Mouse (Mus musculus): Measurements from ENCODE around the gene Olfr195. TPM values are rescaled to one million over a fixed set of nuclear protein-coding genes. Genes with fewer than 3 reads are reported as not detected.
"Not testable (repeated sequence)": the region's sequence is repeated elsewhere in the genome, so short reads cannot be mapped to it uniquely, and the experiment has no call there.

Olfr195 gene
- polyA plus RNA-seq (2015; fragmentation: Nextera tagmentation; extraction: Ambion mirVana) = not detected in 2 replicates

DNA sequence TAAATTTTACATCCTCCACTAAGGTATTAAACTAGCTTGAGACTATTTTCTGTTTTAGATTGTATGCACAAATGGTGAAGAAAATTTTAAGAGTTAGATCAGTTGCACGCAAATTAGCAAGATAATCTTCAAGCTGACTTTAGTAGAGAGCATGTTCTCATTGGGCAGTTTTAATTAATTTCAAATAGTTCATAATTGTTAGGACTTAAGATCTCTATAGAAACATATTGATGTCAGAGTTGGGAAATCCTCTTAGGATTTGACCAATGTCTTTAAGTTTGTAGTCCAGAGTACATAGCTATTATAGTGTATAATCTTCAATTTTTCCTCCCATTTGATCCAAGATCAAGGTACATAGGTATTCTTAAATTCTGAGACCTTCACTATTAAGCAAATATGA lies at the start of gene Olfr195:
Olfr195 (plus strand) TSS at position 301 of the 400 bp plus-strand sequence.
- no peak for ATAC-seq (ENCODE audit: low FRiP score)
- H3K27me3 ChIP-seq = no peaks in the 10 kb centered on the region
- H3K4me3 ChIP-seq = no peak within 1 kb of the TSS
- H3K9ac ChIP-seq = no peak within 1 kb of the TSS
- no peak within 1 kb of the TSS for H3K4me2 ChIP-seq
- H3K9me3 ChIP-seq = no peaks in the 10 kb centered on the region
- WGBS = 89% methylated on average over 1 of the region's 1 CpGs
- H3K36me3 ChIP-seq = no peaks in the 10 kb centered on the region
- H3K27ac ChIP-seq = no peak within 1 kb of the TSS
- H3K4me1 ChIP-seq (replicated peaks) = no peaks in the 10 kb centered on the region

GRCm38 (mm10) chr16:59105312-59105711 lies 41.5 kb upstream of the Olfr195 start:
- Histone ChIP-seq H3K4me2 (no peak overlapping the region), H3K9me3 (no peaks in the 10 kb centered on the region), H3K27me3 (no peaks in the 10 kb centered on the region), H3K4me3 (no peak overlapping the region), H3K27ac (no peak overlapping the region), H3K36me3 (no peaks in the 10 kb centered on the region), H3K4me1 (replicated peaks) (no peaks in the 10 kb centered on the region), H3K9ac (no peak overlapping the region)
- WGBS = 86% methylated on average over 2 of the region's 2 CpGs
- ATAC-seq (ENCODE audit: low FRiP score) = no peak

GRCm38 (mm10) chr16:59108522-59108921 lies 38.3 kb upstream of the Olfr195 start:
- not testable (repeated sequence) for H3K4me3 ChIP-seq; H3K27me3 ChIP-seq; H3K4me1 ChIP-seq (replicated peaks); H3K4me2 ChIP-seq; ATAC-seq (ENCODE audit: low FRiP score); H3K36me3 ChIP-seq; H3K9me3 ChIP-seq; H3K27ac ChIP-seq; H3K9ac ChIP-seq
- WGBS = 70% methylated on average over 5 of the region's 5 CpGs

DNA sequence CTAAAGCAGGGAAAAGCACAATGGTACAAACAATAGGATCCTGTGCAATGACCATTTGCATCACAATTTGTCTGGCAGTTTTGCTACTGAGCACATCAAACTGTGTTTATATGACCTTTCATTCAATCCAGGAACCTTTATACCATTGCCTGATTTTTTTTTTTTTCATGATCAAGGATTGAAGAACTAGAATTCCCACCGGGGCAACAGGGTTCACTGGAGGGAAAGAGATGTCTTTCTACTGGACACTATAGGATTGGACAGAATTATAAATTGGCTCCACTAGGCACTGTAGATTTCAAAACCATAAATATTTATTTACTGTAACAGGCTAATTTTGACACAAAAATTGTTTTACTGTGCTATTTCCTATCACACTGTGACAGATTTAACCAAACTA lies 35.1 kb upstream of the Olfr195 start, which contains the start of gene Olfr193:
Olfr193 (minus strand) TSS at position 101 of the 400 bp plus-strand sequence.
- no peak within 1 kb of the TSS for H3K27ac ChIP-seq
- no peak within 1 kb of the TSS for H3K9ac ChIP-seq
- no peak within 1 kb of the TSS for H3K4me3 ChIP-seq
- ATAC-seq (ENCODE audit: low FRiP score) = no peak
- no peaks in the 10 kb centered on the region for H3K4me1 ChIP-seq (replicated peaks)
- H3K9me3 ChIP-seq = no peaks in the 10 kb centered on the region
- H3K36me3 ChIP-seq = no peaks in the 10 kb centered on the region
- 78% methylated on average over 1 of the region's 1 CpGs for WGBS
- no peaks in the 10 kb centered on the region for H3K27me3 ChIP-seq
- H3K4me2 ChIP-seq = no peak within 1 kb of the TSS

GRCm38 (mm10) chr16:59120969-59121368 lies 25.9 kb upstream of the Olfr195 start, which contains the start of gene Olfr194:
Gene Olfr194 (minus strand): TSS chr16:59121069.
- no peak within 1 kb of the TSS for H3K4me2 ChIP-seq
- no peaks in the 10 kb centered on the region for H3K27me3 ChIP-seq
- ATAC-seq (ENCODE audit: low FRiP score) = no peak
- H3K9me3 ChIP-seq = no peaks in the 10 kb centered on the region
- H3K9ac ChIP-seq = no peak within 1 kb of the TSS
- no peaks in the 10 kb centered on the region for H3K4me1 ChIP-seq (replicated peaks)
- H3K4me3 ChIP-seq = no peak within 1 kb of the TSS
- no peaks in the 10 kb centered on the region for H3K36me3 ChIP-seq
- no peak within 1 kb of the TSS for H3K27ac ChIP-seq

DNA sequence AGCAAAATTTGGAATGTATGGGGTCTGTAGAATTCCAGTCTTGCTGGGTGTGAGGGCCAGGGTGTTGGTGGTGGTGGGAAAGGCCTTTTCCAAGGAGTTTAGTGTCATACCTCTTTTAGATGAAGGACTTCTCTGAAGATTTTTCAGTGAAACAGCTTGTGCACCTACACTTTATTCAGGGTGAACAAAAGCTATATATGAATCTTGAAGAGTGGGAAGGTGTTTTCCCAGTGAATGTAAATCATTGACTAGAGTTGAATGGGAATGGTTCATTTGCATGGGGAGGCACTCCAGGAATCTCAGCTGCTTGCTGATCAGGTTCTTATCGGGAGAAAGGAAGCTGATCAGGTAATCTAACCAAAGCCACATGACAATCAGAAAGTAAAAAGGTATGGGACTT lies 16.1 kb upstream of the Olfr195 start:
- no peak for ATAC-seq (ENCODE audit: low FRiP score)
- WGBS = 88% methylated on average over 1 of the region's 1 CpGs
- no peak overlapping the region for H3K9ac ChIP-seq

GRCm38 (mm10) chr16:59141105-59141504 lies 5.7 kb upstream of the Olfr195 start:
- Histone ChIP-seq H3K4me2 (no peak overlapping the region), H3K9me3 (no peaks in the 10 kb centered on the region), H3K4me3 (no peak overlapping the region), H3K9ac (no peak overlapping the region), H3K27me3 (no peaks in the 10 kb centered on the region), H3K36me3 (no peaks in the 10 kb centered on the region), H3K27ac (no peak overlapping the region), H3K4me1 (replicated peaks) (no peaks in the 10 kb centered on the region)
- no peak for ATAC-seq (ENCODE audit: low FRiP score)

More for the DNA sequence above, 16.1 kb upstream of the Olfr195 start:
- Histone ChIP-seq H3K4me1 (replicated peaks) (no peaks in the 10 kb centered on the region), H3K9me3 (no peaks in the 10 kb centered on the region), H3K4me2 (no peak overlapping the region), H3K27me3 (no peaks in the 10 kb centered on the region), H3K4me3 (no peak overlapping the region), H3K27ac (no peak overlapping the region), H3K36me3 (no peaks in the 10 kb centered on the region)

GRCm38 (mm10) chr16:59151996-59152395 lies 5.2 kb downstream of the Olfr195 start:
- no peaks in the 10 kb centered on the region for H3K27me3 ChIP-seq
- 93% methylated on average over 2 of the region's 2 CpGs for WGBS
- no peak overlapping the region for H3K4me2 ChIP-seq
- H3K9ac ChIP-seq = no peak overlapping the region
- no peak for ATAC-seq (ENCODE audit: low FRiP score)
- H3K9me3 ChIP-seq = no peaks in the 10 kb centered on the region
- H3K27ac ChIP-seq = no peak overlapping the region
- no peak overlapping the region for H3K4me3 ChIP-seq
- H3K4me1 ChIP-seq (replicated peaks) = no peaks in the 10 kb centered on the region
- H3K36me3 ChIP-seq = no peaks in the 10 kb centered on the region

DNA sequence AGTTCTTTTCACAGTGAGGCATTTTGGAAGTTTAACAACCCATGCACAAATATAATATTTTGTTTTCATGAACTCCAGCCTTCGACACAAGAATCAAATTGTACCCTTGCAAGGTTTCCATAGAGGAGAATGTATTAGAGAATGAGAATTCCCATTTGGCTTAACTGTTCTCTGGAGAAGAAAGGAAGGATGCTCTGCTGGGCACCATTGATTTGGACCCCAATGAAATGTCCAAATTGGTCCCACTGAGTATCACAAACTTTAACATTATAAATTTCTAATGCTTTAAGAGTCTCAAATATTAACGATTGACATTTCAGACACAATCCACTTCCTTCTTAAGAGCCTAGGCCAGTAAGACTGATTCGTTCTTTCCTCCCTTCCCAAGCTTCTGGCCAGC lies 23.5 kb downstream of the Olfr195 start, which contains the start of gene Olfr196:
Olfr196 (minus strand) TSS at position 101 of the 400 bp plus-strand sequence.
- Histone ChIP-seq H3K4me1 (replicated peaks) (no peaks in the 10 kb centered on the region), H3K4me2 (no peak within 1 kb of the TSS), H3K27ac (no peak within 1 kb of the TSS), H3K9me3 (no peaks in the 10 kb centered on the region), H3K27me3 (no peaks in the 10 kb centered on the region), H3K4me3 (no peak within 1 kb of the TSS), H3K9ac (no peak within 1 kb of the TSS), H3K36me3 (no peaks in the 10 kb centered on the region)
- ATAC-seq (ENCODE audit: low FRiP score) = no peak
- 80% methylated on average over 3 of the region's 3 CpGs for WGBS

Other genes starting within 250 kb of the Olfr195 start
- not detected in 2 replicates for gene Olfr181, start 218.3 kb upstream of the Olfr195 start, polyA plus RNA-seq (2015; fragmentation: Nextera tagmentation; extraction: Ambion mirVana)
- gene Olfr180, start 217.7 kb upstream of the Olfr195 start, polyA plus RNA-seq (2015; fragmentation: Nextera tagmentation; extraction: Ambion mirVana) = not detected in 2 replicates
- gene Olfr183, start 151.7 kb upstream of the Olfr195 start, polyA plus RNA-seq (2015; fragmentation: Nextera tagmentation; extraction: Ambion mirVana) = not detected in 2 replicates
- gene Olfr186, start 116.8 kb upstream of the Olfr195 start, polyA plus RNA-seq (2015; fragmentation: Nextera tagmentation; extraction: Ambion mirVana) = not detected in 2 replicates
- not detected in 2 replicates for gene Olfr187, start 107.3 kb upstream of the Olfr195 start, polyA plus RNA-seq (2015; fragmentation: Nextera tagmentation; extraction: Ambion mirVana)
- not detected in 2 replicates for gene Olfr190, start 69.0 kb upstream of the Olfr195 start, polyA plus RNA-seq (2015; fragmentation: Nextera tagmentation; extraction: Ambion mirVana)
- gene Olfr191, start 57.2 kb upstream of the Olfr195 start, polyA plus RNA-seq (2015; fragmentation: Nextera tagmentation; extraction: Ambion mirVana) = not detected in 2 replicates
- gene Olfr193, start 35.2 kb upstream of the Olfr195 start, polyA plus RNA-seq (2015; fragmentation: Nextera tagmentation; extraction: Ambion mirVana) = not detected in 2 replicates
- gene Olfr194, start 26.0 kb upstream of the Olfr195 start, polyA plus RNA-seq (2015; fragmentation: Nextera tagmentation; extraction: Ambion mirVana) = not detected in 2 replicates
- gene Olfr196, start 23.4 kb downstream of the Olfr195 start, polyA plus RNA-seq (2015; fragmentation: Nextera tagmentation; extraction: Ambion mirVana) = not detected in 2 replicates
- not detected in 2 replicates for gene Olfr198, start 56.5 kb downstream of the Olfr195 start, polyA plus RNA-seq (2015; fragmentation: Nextera tagmentation; extraction: Ambion mirVana)
- gene Olfr199, start 72.7 kb downstream of the Olfr195 start, polyA plus RNA-seq (2015; fragmentation: Nextera tagmentation; extraction: Ambion mirVana) = not detected in 2 replicates
- gene Olfr201, start 125.6 kb downstream of the Olfr195 start, polyA plus RNA-seq (2015; fragmentation: Nextera tagmentation; extraction: Ambion mirVana) = not detected in 2 replicates
- not detected in 2 replicates for gene Olfr202, start 139.7 kb downstream of the Olfr195 start, polyA plus RNA-seq (2015; fragmentation: Nextera tagmentation; extraction: Ambion mirVana)
- gene Olfr203, start 151.8 kb downstream of the Olfr195 start, polyA plus RNA-seq (2015; fragmentation: Nextera tagmentation; extraction: Ambion mirVana) = not detected in 2 replicates
- gene Olfr204, start 171.2 kb downstream of the Olfr195 start, polyA plus RNA-seq (2015; fragmentation: Nextera tagmentation; extraction: Ambion mirVana) = not detected in 2 replicates
- gene Olfr205, start 184.1 kb downstream of the Olfr195 start, polyA plus RNA-seq (2015; fragmentation: Nextera tagmentation; extraction: Ambion mirVana) = not detected in 2 replicates
- not detected in 2 replicates for gene Olfr206, start 202.2 kb downstream of the Olfr195 start, polyA plus RNA-seq (2015; fragmentation: Nextera tagmentation; extraction: Ambion mirVana)
- gene Olfr209, start 216.9 kb downstream of the Olfr195 start, polyA plus RNA-seq (2015; fragmentation: Nextera tagmentation; extraction: Ambion mirVana) = not detected in 2 replicates